Mouse (Mus musculus): Measurements from ENCODE around the gene Jade3. TPM values are rescaled to one million over a fixed set of nuclear protein-coding genes. Genes with fewer than 3 reads are reported as not detected.

Gene Jade3
- 40.3 TPM for polyA plus RNA-seq (2014; fragmentation: Illumina TruSeq; extraction: RNeasy Lipid Tissue Mini Kit (QIAGEN cat#74804); ENCODE audit: low read depth, low replicate concordance)

GRCm38 (mm10) chrX:20425140-20425838 lies at the start of gene Jade3:
Gene Jade3, plus strand, starts transcription at chrX:20425688.

GRCm38 (mm10) chrX:20549532-20549931 lies 124.0 kb downstream of the Jade3 start, which contains the start of gene Rgn:
Gene Rgn, plus strand, starts transcription at chrX:20549787.

Other genes with a start within 250 kb of the Jade3 start
- 0.42 TPM for gene Slc9a7, start 133.9 kb upstream of the Jade3 start, polyA plus RNA-seq (2014; fragmentation: Illumina TruSeq; extraction: RNeasy Lipid Tissue Mini Kit (QIAGEN cat#74804); ENCODE audit: low read depth, low replicate concordance)
- gene Rp2, start 61.2 kb upstream of the Jade3 start, polyA plus RNA-seq (2014; fragmentation: Illumina TruSeq; extraction: RNeasy Lipid Tissue Mini Kit (QIAGEN cat#74804); ENCODE audit: low read depth, low replicate concordance): 133 TPM
- 1.3 TPM for gene Rgn, start 124.1 kb downstream of the Jade3 start, polyA plus RNA-seq (2014; fragmentation: Illumina TruSeq; extraction: RNeasy Lipid Tissue Mini Kit (QIAGEN cat#74804); ENCODE audit: low read depth, low replicate concordance)
- gene Rbm10, start 191.8 kb downstream of the Jade3 start, polyA plus RNA-seq (2014; fragmentation: Illumina TruSeq; extraction: RNeasy Lipid Tissue Mini Kit (QIAGEN cat#74804); ENCODE audit: low read depth, low replicate concordance): 2.1 TPM
- 5.7 TPM for gene Ndufb11, start 191.9 kb downstream of the Jade3 start, polyA plus RNA-seq (2014; fragmentation: Illumina TruSeq; extraction: RNeasy Lipid Tissue Mini Kit (QIAGEN cat#74804); ENCODE audit: low read depth, low replicate concordance)
- gene Uba1, start 232.6 kb downstream of the Jade3 start, polyA plus RNA-seq (2014; fragmentation: Illumina TruSeq; extraction: RNeasy Lipid Tissue Mini Kit (QIAGEN cat#74804); ENCODE audit: low read depth, low replicate concordance): 71.2 TPM